Mouse (Mus musculus) kidney, adult 11 months (tissue): ENCODE measurements around the gene Cep85l.

ENCODE experiments used
- DNase-seq: peaks from one replicate; pipeline ENCODE4 v3.0.0; 2022

Cep85l gene

GRCm38 (mm10) chr10:53341288-53341965 lies 38.3 kb downstream of the Cep85l start:
- DNase-seq = no peak

- no peak for DNase-seq
Measured at GRCm38 (mm10) chr10:53339045-53339444, 40.7 kb downstream of the Cep85l start.

- DNase-seq = no peak
Measured at GRCm38 (mm10) chr10:53337162-53337923, 42.4 kb downstream of the Cep85l start, which contains the start of gene Pln. TSS of gene Pln (plus strand) at chr10:53337667.

- DNase-seq = no peak
Measured at GRCm38 (mm10) chr10:53335974-53336373, 43.8 kb downstream of the Cep85l start.

GRCm38 (mm10) chr10:53335266-53335665 lies 44.5 kb downstream of the Cep85l start:
- DNase-seq = no peak

GRCm38 (mm10) chr10:53332752-53333151 lies 47.0 kb downstream of the Cep85l start:
- no peak for DNase-seq

- DNase-seq = no peak
Measured at GRCm38 (mm10) chr10:53329257-53329656, 50.5 kb downstream of the Cep85l start.

GRCm38 (mm10) chr10:53326367-53326766 lies 53.4 kb downstream of the Cep85l start:
- DNase-seq = no peak

- DNase-seq = no peak
Measured at GRCm38 (mm10) chr10:53324663-53325062, 55.1 kb downstream of the Cep85l start.

GRCm38 (mm10) chr10:53323367-53323766 lies 56.4 kb downstream of the Cep85l start:
- no peak for DNase-seq

GRCm38 (mm10) chr10:53306674-53307073 lies 73.1 kb downstream of the Cep85l start:
- no peak for DNase-seq

GRCm38 (mm10) chr10:53305867-53306266 lies 73.9 kb downstream of the Cep85l start:
- no peak for DNase-seq

GRCm38 (mm10) chr10:53285147-53285546 lies 94.6 kb downstream of the Cep85l start:
- no peak for DNase-seq

GRCm38 (mm10) chr10:53272228-53272627 lies 107.5 kb downstream of the Cep85l start:
- no peak for DNase-seq

- no peak for DNase-seq
Measured at GRCm38 (mm10) chr10:53262021-53262420, 117.7 kb downstream of the Cep85l start.

GRCm38 (mm10) chr10:53235381-53235780 lies 144.4 kb downstream of the Cep85l start:
- DNase-seq = no peak

- no peak for DNase-seq
Measured at GRCm38 (mm10) chr10:53234683-53235082, 145.1 kb downstream of the Cep85l start.

GRCm38 (mm10) chr10:53234086-53234613 lies 145.6 kb downstream of the Cep85l start:
- no peak for DNase-seq

GRCm38 (mm10) chr10:53230809-53231208 lies 148.9 kb downstream of the Cep85l start:
- no peak for DNase-seq

- no peak for DNase-seq
Measured at GRCm38 (mm10) chr10:53229190-53229589, 150.6 kb downstream of the Cep85l start.
